Mouse (Mus musculus): Measurements from ENCODE around the gene Plcd1.

GRCm38 (mm10) chr9:119100177-119100898 is 7.0 kb upstream of the Plcd1 start:
- TF ChIP-seq POLR2A (IDR thresholded peaks at IDR 0.05; ENCODE audit: borderline replicate concordance, extremely low read depth, low read depth, low read length) (no peak), CTCF (IDR thresholded peaks at IDR 0.05; ENCODE audit: insufficient read depth, low read length) (no peak)
